Mouse (Mus musculus): Measurements from ENCODE around the gene Mecp2.

The Mecp2 gene

GRCm38 (mm10) chrX:74008063-74008462, 127.1 kb downstream of the Mecp2 start:
- DNase-seq: no peak

- no peak for DNase-seq
These were observed 128.8 kb downstream of the Mecp2 start for GRCm38 (mm10) chrX:74006401-74006800.

GRCm38 (mm10) chrX:74003644-74004043, 131.5 kb downstream of the Mecp2 start:
- DNase-seq: no peak

DNA sequence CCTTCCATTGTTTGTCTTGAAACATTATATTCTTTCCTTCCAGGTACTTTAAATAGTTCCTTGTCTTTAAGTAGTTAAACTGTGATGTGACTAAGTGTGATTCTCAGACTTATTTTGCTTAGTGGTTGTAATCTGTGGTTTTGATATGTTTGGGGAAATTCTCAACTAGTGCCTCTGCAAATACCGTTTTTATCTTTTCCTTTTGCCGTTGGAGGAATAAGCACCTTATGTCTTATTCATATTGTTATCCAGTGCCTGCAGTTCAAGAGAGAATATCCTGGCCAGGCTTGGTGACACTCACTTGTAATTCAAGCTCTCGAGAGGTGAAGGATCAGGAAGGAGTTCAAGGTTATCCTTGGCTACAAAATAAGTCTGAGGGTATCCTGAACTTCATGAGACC, 134.1 kb downstream of the Mecp2 start:
- no peak for DNase-seq

GRCm38 (mm10) chrX:73998911-73999869, 136.0 kb downstream of the Mecp2 start:
- peak; percentile 73 for DNase-seq

GRCm38 (mm10) chrX:73977783-73978182, 157.4 kb downstream of the Mecp2 start:
- no peak for DNase-seq

Data from layer of hippocampus, adult 9-11 months (tissue).